8 mouse cellular contexts compared by ENCODE assay signal in genomic region chr4:132930784-132931183, GRCm38 (mm10). TPM values are rescaled to one million over a fixed set of nuclear protein-coding genes. Genes with fewer than 3 reads are reported as not detected.
DNase-seq lines count a peak whose midpoint lies in the region; ATAC-seq lines count a peak whose summit lies in the region.

No protein-coding gene starts in this region.

- no peak overlapping the region for H3K4me2 ChIP-seq in forebrain, embryonic 14.5 days (ENCODE audit: low read length)
- no peak overlapping the region for H3K4me2 ChIP-seq in forebrain, embryonic 15.5 days (replicated peaks)
- no peak overlapping the region for H3K4me2 ChIP-seq in liver, embryonic 13.5 days

- H3K36me3 ChIP-seq in forebrain, embryonic 14.5 days (ENCODE audit: control insufficient read depth, insufficient read depth, low read length) = no peaks in the 10 kb centered on the region
- no peaks in the 10 kb centered on the region for H3K36me3 ChIP-seq in forebrain, embryonic 15.5 days
- H3K36me3 ChIP-seq in liver, embryonic 13.5 days = no peaks in the 10 kb centered on the region

- no peak overlapping the region for H3K9ac ChIP-seq in forebrain, embryonic 14.5 days (ENCODE audit: low read length)
- no peak overlapping the region for H3K9ac ChIP-seq in forebrain, embryonic 15.5 days (replicated peaks)
- H3K9ac ChIP-seq in liver, embryonic 13.5 days = no peak overlapping the region

- H3K4me1 ChIP-seq in forebrain, embryonic 14.5 days (ENCODE audit: control insufficient read depth, insufficient read depth, low read length) = no peaks in the 10 kb centered on the region
- no peaks in the 10 kb centered on the region for H3K4me1 ChIP-seq in forebrain, embryonic 15.5 days
- H3K4me1 ChIP-seq in liver, embryonic 13.5 days (replicated peaks) = peaks cover 5% of the 10 kb centered on the region

- H3K27ac ChIP-seq in forebrain, embryonic 14.5 days (ENCODE audit: low read depth, low read length) = no peak overlapping the region
- no peak overlapping the region for H3K27ac ChIP-seq in forebrain, embryonic 15.5 days (replicated peaks)
- no peak overlapping the region for H3K27ac ChIP-seq in liver, embryonic 13.5 days

- no peak for ATAC-seq in forebrain, embryonic 14.5 days
- no peak for ATAC-seq in forebrain, embryonic 15.5 days (replicated peaks)
- ATAC-seq in liver, embryonic 13.5 days (ENCODE audit: low read depth) = no peak
- peak; percentile 71; the same call in 1 of the 2 replicates for ATAC-seq in erythroblast, adult 5-6 weeks (replicated peaks; ENCODE audit: low FRiP score, poor library complexity, severe bottlenecking)
- peak; percentile 88 for ATAC-seq in megakaryocyte progenitor cell, adult 5-6 weeks (replicated peaks; ENCODE audit: poor library complexity)

- H3K9me3 ChIP-seq in forebrain, embryonic 14.5 days (replicated peaks; ENCODE audit: control insufficient read depth, low read length) = no peaks in the 10 kb centered on the region
- H3K9me3 ChIP-seq in forebrain, embryonic 15.5 days = no peaks in the 10 kb centered on the region
- no peaks in the 10 kb centered on the region for H3K9me3 ChIP-seq in liver, embryonic 13.5 days (replicated peaks)

- DNase-seq in forebrain, embryonic 14.5 days (ENCODE audit: low spot score) = peak; percentile 72
- DNase-seq in liver, embryonic 13.5 days = peak; percentile 40
- no peak for DNase-seq in liver
- peak; percentile 38 for DNase-seq in adrenal gland, postnatal 25 days
- peak; percentile 17 for DNase-seq in yolk sac, embryonic 10.5 days (ENCODE audit: low spot score)

- 5% methylated on average over 8 of the region's 8 CpGs for WGBS in forebrain, embryonic 14.5 days
- WGBS in forebrain, embryonic 15.5 days = 5% methylated on average over 8 of the region's 8 CpGs
- 12% methylated on average over 8 of the region's 8 CpGs for WGBS in liver, embryonic 13.5 days (ENCODE audit: insufficient replicate concordance)

- H3K4me3 ChIP-seq in forebrain, embryonic 14.5 days (ENCODE audit: low read depth, low read length) = no peak overlapping the region
- no peak overlapping the region for H3K4me3 ChIP-seq in forebrain, embryonic 15.5 days
- H3K4me3 ChIP-seq in liver, embryonic 13.5 days (replicated peaks) = no peak overlapping the region

- H3K27me3 ChIP-seq in forebrain, embryonic 14.5 days (replicated peaks; ENCODE audit: control insufficient read depth, insufficient read depth, low read length) = no peaks in the 10 kb centered on the region
- no peaks in the 10 kb centered on the region for H3K27me3 ChIP-seq in forebrain, embryonic 15.5 days
- peaks cover 5% of the 10 kb centered on the region; the same call in 1 of the 2 replicates for H3K27me3 ChIP-seq in liver, embryonic 13.5 days

RNA-seq across cellular contexts. Expression of gene Fam76a, which starts 8.4 kb away (rescaled TPM):
- 44.2 and 47.1 TPM in 2 replicates for polyA plus RNA-seq in forebrain, embryonic 14.5 days (2014; fragmentation: Nextera tagmentation; extraction: Ambion mirVana)
- 51.2 and 52.4 TPM in 2 replicates for polyA plus RNA-seq in forebrain, embryonic 15.5 days (2015; fragmentation: Nextera tagmentation; extraction: Ambion mirVana)
- polyA plus RNA-seq in liver, embryonic 13.5 days (2015; fragmentation: Nextera tagmentation; extraction: Ambion mirVana) = 25.1 and 25.9 TPM in 2 replicates
- total RNA-seq in adrenal gland, postnatal 25 days (2021) = 35.3 and 36.6 TPM in 2 replicates
- 26.5 and 39.9 TPM in 2 replicates for total RNA-seq in erythroblast, adult 5-6 weeks (2015; ENCODE audit: low replicate concordance)
- total RNA-seq in erythroblast, adult 5-6 weeks (2017; ENCODE audit: low replicate concordance) = 47.6 and 53.9 TPM in 2 replicates
- 17.9 and 18.0 TPM in 2 replicates for total RNA-seq in megakaryocyte progenitor cell, adult 5-6 weeks (2015)
- total RNA-seq in megakaryocyte progenitor cell, adult 5-6 weeks (2017) = 31.5 and 42.0 TPM in 2 replicates

RNA-seq across cellular contexts. Expression of gene Fgr, which starts 43.1 kb away (rescaled TPM):
- 0.23 TPM in 1 of 2 replicates, not detected in the other for polyA plus RNA-seq in forebrain, embryonic 14.5 days (2014; fragmentation: Nextera tagmentation; extraction: Ambion mirVana)
- 0.06 TPM in 1 of 2 replicates, not detected in the other for polyA plus RNA-seq in forebrain, embryonic 15.5 days (2015; fragmentation: Nextera tagmentation; extraction: Ambion mirVana)
- 0.47 and 0.65 TPM in 2 replicates for polyA plus RNA-seq in liver, embryonic 13.5 days (2015; fragmentation: Nextera tagmentation; extraction: Ambion mirVana)
- 0.33 TPM in 1 of 2 replicates, not detected in the other for total RNA-seq in adrenal gland, postnatal 25 days (2021)
- 12.1 and 21.5 TPM in 2 replicates for total RNA-seq in erythroblast, adult 5-6 weeks (2015; ENCODE audit: low replicate concordance)
- total RNA-seq in erythroblast, adult 5-6 weeks (2017; ENCODE audit: low replicate concordance) = 13.4 and 18.7 TPM in 2 replicates
- total RNA-seq in megakaryocyte progenitor cell, adult 5-6 weeks (2015) = 3.2 and 3.4 TPM in 2 replicates
- 2.5 and 3.0 TPM in 2 replicates for total RNA-seq in megakaryocyte progenitor cell, adult 5-6 weeks (2017)

RNA-seq across cellular contexts. Expression of gene Stx12, which starts 46.5 kb away (rescaled TPM):
- 176 and 191 TPM in 2 replicates for polyA plus RNA-seq in forebrain, embryonic 14.5 days (2014; fragmentation: Nextera tagmentation; extraction: Ambion mirVana)
- 146 and 158 TPM in 2 replicates for polyA plus RNA-seq in forebrain, embryonic 15.5 days (2015; fragmentation: Nextera tagmentation; extraction: Ambion mirVana)
- polyA plus RNA-seq in liver, embryonic 13.5 days (2015; fragmentation: Nextera tagmentation; extraction: Ambion mirVana) = 17.6 and 20.5 TPM in 2 replicates
- 56.4 and 57.6 TPM in 2 replicates for total RNA-seq in adrenal gland, postnatal 25 days (2021)
- 18.0 and 23.1 TPM in 2 replicates for total RNA-seq in erythroblast, adult 5-6 weeks (2015; ENCODE audit: low replicate concordance)
- 20.8 and 28.8 TPM in 2 replicates for total RNA-seq in erythroblast, adult 5-6 weeks (2017; ENCODE audit: low replicate concordance)
- total RNA-seq in megakaryocyte progenitor cell, adult 5-6 weeks (2015) = 34.4 and 36.5 TPM in 2 replicates
- 31.3 and 33.1 TPM in 2 replicates for total RNA-seq in megakaryocyte progenitor cell, adult 5-6 weeks (2017)

Comparison
In these comparisons a context has a peak if more than half of its experiments do, and no peak if none do; other contexts are left out.
1. ATAC-seq: peak in erythroblast, adult 5-6 weeks (single experiment) and megakaryocyte progenitor cell, adult 5-6 weeks (single experiment); none in forebrain, embryonic 14.5 days (single experiment), forebrain, embryonic 15.5 days (single experiment) and liver, embryonic 13.5 days (single experiment).